Mouse (Mus musculus): ENCODE results near the gene Glp1r.

GRCm38 (mm10) chr17:30871040-30871439 lies 30.6 kb upstream of the Glp1r start:
- TF ChIP-seq GATA1 (IDR thresholded peaks at IDR 0.05; ENCODE audit: borderline replicate concordance, low read length) (no peak), FLI1 (IDR thresholded peaks at IDR 0.05; ENCODE audit: low read length) (no peak)

All from megakaryocyte, embryonic 14.5 days (primary cell).